ENCODE assay signal across 8 mouse cellular contexts in genomic region chr10:80589127-80589878, GRCm38 (mm10). TPM values are rescaled to one million over a fixed set of nuclear protein-coding genes. Genes with fewer than 3 reads are reported as not detected.
DNase-seq lines count a peak whose midpoint lies in the region; ATAC-seq and TF ChIP-seq lines count a peak whose summit lies in the region.

No protein-coding gene starts in this region.

- H3K4me1 ChIP-seq in cerebellum, adult 2 months (ENCODE audit: control insufficient read depth, insufficient read depth, low read length): peaks cover 39% of the 10 kb centered on the region
- H3K4me1 ChIP-seq in hindbrain, embryonic 12.5 days: peaks cover 32% of the 10 kb centered on the region
- H3K4me1 ChIP-seq in midbrain, embryonic 10.5 days: peaks cover 59% of the 10 kb centered on the region

- 5% methylated on average over 12 of the region's 12 CpGs for WGBS in cerebellum, adult 2 months
- WGBS in hindbrain, embryonic 12.5 days: 20% methylated on average over 12 of the region's 12 CpGs
- WGBS in midbrain, embryonic 10.5 days: 21% methylated on average over 12 of the region's 12 CpGs

- peak overlapping the region; percentile 96 for H3K9ac ChIP-seq in hindbrain, embryonic 12.5 days

- no peaks in the 10 kb centered on the region for H3K27me3 ChIP-seq in cerebellum, adult 2 months (ENCODE audit: control insufficient read depth, insufficient read depth, low read length)
- H3K27me3 ChIP-seq in hindbrain, embryonic 12.5 days: no peaks in the 10 kb centered on the region
- no peaks in the 10 kb centered on the region for H3K27me3 ChIP-seq in midbrain, embryonic 10.5 days (ENCODE audit: low read depth, poor library complexity, severe bottlenecking)

- no peak for TF ChIP-seq POLR2A in cerebellum, adult 2 months (IDR thresholded peaks at IDR 0.05; ENCODE audit: borderline replicate concordance, insufficient read depth, low read length)

- peak overlapping the region; percentile 93 for H3K4me3 ChIP-seq in cerebellum, adult 2 months (replicated peaks; ENCODE audit: insufficient read depth, low read depth, low read length)
- H3K4me3 ChIP-seq in hindbrain, embryonic 12.5 days: peak overlapping the region; percentile 94
- H3K4me3 ChIP-seq in midbrain, embryonic 10.5 days: peak overlapping the region; percentile 99

- H3K4me2 ChIP-seq in hindbrain, embryonic 12.5 days (replicated peaks): peak overlapping the region; percentile 100

- ATAC-seq in hindbrain, embryonic 12.5 days (ENCODE audit: low FRiP score): no peak
- no peak for ATAC-seq in megakaryocyte progenitor cell, adult 5-6 weeks (replicated peaks; ENCODE audit: poor library complexity)

- H3K27ac ChIP-seq in cerebellum, adult 2 months (ENCODE audit: insufficient read depth, low read length): peak overlapping the region; percentile 37
- H3K27ac ChIP-seq in hindbrain, embryonic 12.5 days: no peak overlapping the region
- peak overlapping the region; percentile 90 for H3K27ac ChIP-seq in midbrain, embryonic 10.5 days (replicated peaks)

- peaks cover 18% of the 10 kb centered on the region for H3K36me3 ChIP-seq in hindbrain, embryonic 12.5 days
- peaks cover 27% of the 10 kb centered on the region for H3K36me3 ChIP-seq in midbrain, embryonic 10.5 days

- peak in 1 of 2 experiments; percentile 36 for DNase-seq in cerebellum, adult 2 months
- DNase-seq in cerebellum, adult 9-11 months: no peak
- DNase-seq in right cerebral cortex, postnatal 10 days (ENCODE audit: low spot score in 2 of 2): peak; percentile 46 to 55
- DNase-seq in right cerebral cortex, postnatal 4 days: no peak
- no peak for DNase-seq in midbrain, embryonic 10.5 days (ENCODE audit: low spot score)
- DNase-seq in layer of hippocampus, adult 11-12 months (ENCODE audit: low spot score): no peak

- H3K9me3 ChIP-seq in hindbrain, embryonic 12.5 days (replicated peaks): no peaks in the 10 kb centered on the region
- H3K9me3 ChIP-seq in midbrain, embryonic 10.5 days (replicated peaks): no peaks in the 10 kb centered on the region

- TF ChIP-seq CTCF in cerebellum, adult 2 months (IDR thresholded peaks at IDR 0.05; ENCODE audit: borderline replicate concordance, insufficient read depth, low read depth, low read length): no peak

RNA-seq across cellular contexts. Expression of gene Abhd17a, which starts 0.8 kb away (rescaled TPM):
- polyA plus RNA-seq in cerebellum, adult 2 months (2012; rRNA removed): 230 and 232 TPM in 2 replicates
- polyA plus RNA-seq in hindbrain, embryonic 12.5 days (2016; fragmentation: Nextera tagmentation; extraction: Ambion mirVana): 112 and 118 TPM in 2 replicates
- polyA plus RNA-seq in midbrain, embryonic 10.5 days (2016; fragmentation: Nextera tagmentation; extraction: Ambion mirVana): 86.8 and 87.3 TPM in 2 replicates
- total RNA-seq in megakaryocyte progenitor cell, adult 5-6 weeks (2015): 59.7 and 79.8 TPM in 2 replicates
- total RNA-seq in megakaryocyte progenitor cell, adult 5-6 weeks (2017): 20.5 and 29.4 TPM in 2 replicates

RNA-seq across cellular contexts. Expression of gene Klf16, which starts 12.2 kb away (rescaled TPM):
- 9.5 and 10.6 TPM in 2 replicates for polyA plus RNA-seq in cerebellum, adult 2 months (2012; rRNA removed)
- polyA plus RNA-seq in hindbrain, embryonic 12.5 days (2016; fragmentation: Nextera tagmentation; extraction: Ambion mirVana): 7.1 and 8.1 TPM in 2 replicates
- 4.8 and 6.1 TPM in 2 replicates for polyA plus RNA-seq in midbrain, embryonic 10.5 days (2016; fragmentation: Nextera tagmentation; extraction: Ambion mirVana)
- 5.3 and 5.4 TPM in 2 replicates for total RNA-seq in megakaryocyte progenitor cell, adult 5-6 weeks (2015)
- 4.3 and 6.0 TPM in 2 replicates for total RNA-seq in megakaryocyte progenitor cell, adult 5-6 weeks (2017)

RNA-seq across cellular contexts. Expression of gene Scamp4, which starts 13.4 kb away (rescaled TPM):
- 57.9 and 62.0 TPM in 2 replicates for polyA plus RNA-seq in cerebellum, adult 2 months (2012; rRNA removed)
- 60.3 and 69.4 TPM in 2 replicates for polyA plus RNA-seq in hindbrain, embryonic 12.5 days (2016; fragmentation: Nextera tagmentation; extraction: Ambion mirVana)
- polyA plus RNA-seq in midbrain, embryonic 10.5 days (2016; fragmentation: Nextera tagmentation; extraction: Ambion mirVana): 91.0 and 94.1 TPM in 2 replicates
- total RNA-seq in megakaryocyte progenitor cell, adult 5-6 weeks (2015): 25.9 and 27.2 TPM in 2 replicates
- 11.2 and 15.9 TPM in 2 replicates for total RNA-seq in megakaryocyte progenitor cell, adult 5-6 weeks (2017)

RNA-seq across cellular contexts. Expression of gene Adat3, which starts 13.4 kb away (rescaled TPM):
- 7.0 and 7.5 TPM in 2 replicates for polyA plus RNA-seq in cerebellum, adult 2 months (2012; rRNA removed)
- 4.8 and 5.5 TPM in 2 replicates for polyA plus RNA-seq in hindbrain, embryonic 12.5 days (2016; fragmentation: Nextera tagmentation; extraction: Ambion mirVana)
- polyA plus RNA-seq in midbrain, embryonic 10.5 days (2016; fragmentation: Nextera tagmentation; extraction: Ambion mirVana): 10.6 and 10.8 TPM in 2 replicates
- total RNA-seq in megakaryocyte progenitor cell, adult 5-6 weeks (2015): 0.57 and 0.81 TPM in 2 replicates
- 0.08 TPM in 1 of 2 replicates, not detected in the other for total RNA-seq in megakaryocyte progenitor cell, adult 5-6 weeks (2017)

RNA-seq across cellular contexts. Expression of gene Gm49322, which starts 16.5 kb away (rescaled TPM):
- 3.5 and 4.2 TPM in 2 replicates for polyA plus RNA-seq in cerebellum, adult 2 months (2012; rRNA removed)
- 5.2 and 5.3 TPM in 2 replicates for polyA plus RNA-seq in hindbrain, embryonic 12.5 days (2016; fragmentation: Nextera tagmentation; extraction: Ambion mirVana)
- 5.6 and 6.4 TPM in 2 replicates for polyA plus RNA-seq in midbrain, embryonic 10.5 days (2016; fragmentation: Nextera tagmentation; extraction: Ambion mirVana)
- 0.17 and 0.57 TPM in 2 replicates for total RNA-seq in megakaryocyte progenitor cell, adult 5-6 weeks (2015)
- 0.61 TPM in 1 of 2 replicates, not detected in the other for total RNA-seq in megakaryocyte progenitor cell, adult 5-6 weeks (2017)

Comparison
In these comparisons a context has a peak if more than half of its experiments do, and no peak if none do; other contexts are left out.
1. DNase-seq: peak in right cerebral cortex, postnatal 10 days (2 of 2); none in cerebellum, adult 9-11 months (single experiment), right cerebral cortex, postnatal 4 days (single experiment), midbrain, embryonic 10.5 days (single experiment) and layer of hippocampus, adult 11-12 months (single experiment).
2. Peak in every context shown above with its lines, with median percentiles within 50 percentile points of each other: H3K4me3 ChIP-seq.